Mouse (Mus musculus) common myeloid progenitor, adult 5-6 weeks (primary cell): ENCODE measurements around the gene Slc41a1. TPM values are rescaled to one million over a fixed set of nuclear protein-coding genes. Genes with fewer than 3 reads are reported as not detected.
"Not testable (repeated sequence)": the region's sequence is repeated elsewhere in the genome, so short reads cannot be mapped to it uniquely, and the experiment has no call there.

Experiments used
- ATAC-seq: replicated peaks from 2 replicates; pipeline ENCODE4 v1.8.0; 2016; ENCODE audit warnings: low read depth, mild to moderate bottlenecking, moderate TSS enrichment, inconsistent platforms; ENCODE audit not compliant: poor library complexity, severe bottlenecking
- total RNA-seq: library from RNA; stranded (forward); fragments of 200-1000, 187-1606 nt; gene quantifications from 2 replicates; pipeline ENCODE4 v1.2.3, GENCODE M21; 2017

Slc41a1 gene
- 6.7 and 7.8 TPM in 2 replicates for total RNA-seq

GRCm38 (mm10) chr1:131827207-131827786, at the start of gene Slc41a1:
TSS of gene Slc41a1 (plus strand) at chr1:131827493.
- peak; percentile 27 for ATAC-seq

GRCm38 (mm10) chr1:131794591-131794990, 32.7 kb upstream of the Slc41a1 start:
- ATAC-seq = no peak

- no peak for ATAC-seq
Measured at GRCm38 (mm10) chr1:131795171-131795570, 32.1 kb upstream of the Slc41a1 start.

GRCm38 (mm10) chr1:131797202-131797909, 29.9 kb upstream of the Slc41a1 start, which contains the start of gene Pm20d1:
TSS of gene Pm20d1 (plus strand) at chr1:131797381.
- peak; percentile 70 for ATAC-seq

GRCm38 (mm10) chr1:131800001-131800400, 27.3 kb upstream of the Slc41a1 start:
- no peak for ATAC-seq

- ATAC-seq = no peak
Measured at GRCm38 (mm10) chr1:131801071-131801470, 26.2 kb upstream of the Slc41a1 start.

GRCm38 (mm10) chr1:131802652-131803051, 24.6 kb upstream of the Slc41a1 start:
- no peak for ATAC-seq

- no peak for ATAC-seq
Measured at GRCm38 (mm10) chr1:131804166-131804565, 23.1 kb upstream of the Slc41a1 start.

GRCm38 (mm10) chr1:131808986-131809385, 18.3 kb upstream of the Slc41a1 start:
- ATAC-seq = no peak

GRCm38 (mm10) chr1:131809651-131810050, 17.6 kb upstream of the Slc41a1 start:
- ATAC-seq = no peak

GRCm38 (mm10) chr1:131811393-131811792, 15.9 kb upstream of the Slc41a1 start:
- no peak for ATAC-seq

- ATAC-seq = no peak
Measured at GRCm38 (mm10) chr1:131812006-131812405, 15.3 kb upstream of the Slc41a1 start.

- ATAC-seq = no peak
Measured at GRCm38 (mm10) chr1:131812631-131813295, 14.5 kb upstream of the Slc41a1 start.

GRCm38 (mm10) chr1:131813731-131814130, 13.6 kb upstream of the Slc41a1 start:
- no peak for ATAC-seq

GRCm38 (mm10) chr1:131814191-131814590, 13.1 kb upstream of the Slc41a1 start:
- no peak for ATAC-seq

- ATAC-seq = no peak
Measured at GRCm38 (mm10) chr1:131816886-131817285, 10.4 kb upstream of the Slc41a1 start.

- not testable (repeated sequence) for ATAC-seq
Measured at GRCm38 (mm10) chr1:131820353-131820752, 6.9 kb upstream of the Slc41a1 start.

- no peak for ATAC-seq
Measured at GRCm38 (mm10) chr1:131820887-131821328, 6.4 kb upstream of the Slc41a1 start.

GRCm38 (mm10) chr1:131822292-131822691, 5.0 kb upstream of the Slc41a1 start:
- no peak for ATAC-seq

- no peak for ATAC-seq
Measured at GRCm38 (mm10) chr1:131822856-131823492, 4.3 kb upstream of the Slc41a1 start.

GRCm38 (mm10) chr1:131823563-131823962, 3.7 kb upstream of the Slc41a1 start:
- ATAC-seq = no peak
